Mouse (Mus musculus) MEL (cell line): ENCODE measurements at regions not wholly inside any gene's neighbourhood (a gene's known extent, or its start where the extent isn't known, plus 50 kb on each side); places are given as distances from the start of the nearest gene placed in this dataset.
A peak's percentile ranks its signal among the peaks of the same experiment; 100 is the strongest.

Source experiments
- DNase-seq: peaks from one replicate; pipeline ENCODE4 v3.0.0; 2011; ENCODE audit warnings: low read depth, low spot score
- H3K27ac ChIP-seq: 2 replicates; pipeline ENCODE4 v1.5.1; 2012; ENCODE audit warnings: low read depth, mild to moderate bottlenecking, control low read depth, low read length, moderate library complexity; ENCODE audit not compliant: control insufficient read depth
- H3K27me3 ChIP-seq, 2 experiments: fragments of 150-350 bp in 1 of 2; sonication (generic) in 1 of 2; 2 replicates each; pipeline ENCODE4 v1.6.1; 2012; ENCODE audit warnings: low read length in 2 of 2, mild to moderate bottlenecking in 2 of 2, improper control_type of control experiment in 1 of 2, moderate library complexity in 1 of 2; ENCODE audit not compliant: insufficient read depth in 2 of 2, control insufficient read depth in 1 of 2
- H3K36me3 ChIP-seq, 2 experiments: 2 replicates each; pipeline ENCODE4 v1.6.1; 2012 to 2014; ENCODE audit warnings: low read length in 2 of 2, improper control_type of control experiment in 1 of 2, inconsistent platforms in 1 of 2, mild to moderate bottlenecking in 1 of 2; ENCODE audit not compliant: insufficient read depth in 2 of 2, control insufficient read depth in 1 of 2
- H3K4me1 ChIP-seq, 2 experiments: fragments of 150-350 bp in 1 of 2; sonication (generic) in 1 of 2; 2 replicates each; pipeline ENCODE4 v1.6.1; 2012; ENCODE audit warnings: low read length in 2 of 2, improper control_type of control experiment in 1 of 2, mild to moderate bottlenecking in 1 of 2; ENCODE audit not compliant: insufficient read depth in 2 of 2, control insufficient read depth in 1 of 2
- H3K4me3 ChIP-seq, 2 experiments: fragments of 150-350 bp in 1 of 2; sonication (generic) in 1 of 2; 2 replicates each; pipeline ENCODE4 v1.5.1; 2012; ENCODE audit warnings: low read depth in 2 of 2, low read length in 2 of 2, mild to moderate bottlenecking in 2 of 2, moderate library complexity in 2 of 2, control low read depth in 1 of 2, improper control_type of control experiment in 1 of 2; ENCODE audit not compliant: control insufficient read depth in 1 of 2, insufficient read depth in 1 of 2
- H3K79me2 ChIP-seq: 2 replicates; pipeline ENCODE4 v1.6.1; 2012; ENCODE audit warnings: mild to moderate bottlenecking, low read length, moderate library complexity; ENCODE audit not compliant: control insufficient read depth, poor library complexity, insufficient read depth
- H3K9ac ChIP-seq: 2 replicates; pipeline ENCODE4 v1.6.1; 2012; ENCODE audit warnings: low read depth, mild to moderate bottlenecking, control low read depth, low read length, moderate library complexity; ENCODE audit not compliant: control insufficient read depth, poor library complexity, severe bottlenecking
- H3K9me3 ChIP-seq: fragments of 150-350 bp; sonication (generic); replicated peaks from 2 replicates; pipeline ENCODE4 v1.6.1; 2012; ENCODE audit warnings: mild to moderate bottlenecking, low read length, improper control_type of control experiment, moderate library complexity; ENCODE audit not compliant: insufficient read depth
- ELF1 ChIP-seq: IDR thresholded peaks from 2 replicates; pipeline ENCODE4 v1.6.1; 2014; ENCODE audit warnings: low read depth, mild to moderate bottlenecking, inconsistent platforms, low read length, improper control_type of control experiment, moderate library complexity
- EP300 ChIP-seq, 2 experiments: IDR thresholded peaks; 2 replicates each; pipeline ENCODE4 v1.6.1; 2011; ENCODE audit warnings: improper control_type of control experiment in 2 of 2, low read length in 2 of 2, low read depth in 1 of 2, mild to moderate bottlenecking in 1 of 2
- ETS1 ChIP-seq: IDR thresholded peaks from 2 replicates; pipeline ENCODE4 v1.6.1; 2012; ENCODE audit warnings: low read depth, mild to moderate bottlenecking, inconsistent platforms, low read length, improper control_type of control experiment, moderate library complexity
- MYB ChIP-seq: IDR thresholded peaks from 2 replicates; pipeline ENCODE4 v1.6.1; 2011; ENCODE audit warnings: mild to moderate bottlenecking, low read depth, low read length, improper control_type of control experiment
- NELFE ChIP-seq: IDR thresholded peaks from 2 replicates; pipeline ENCODE4 v1.6.1; 2011; ENCODE audit warnings: low read depth, low read length, improper control_type of control experiment
- NRF1 ChIP-seq: IDR thresholded peaks from 2 replicates; pipeline ENCODE4 v1.6.1; 2014; ENCODE audit warnings: low read depth, mild to moderate bottlenecking, inconsistent platforms, low read length, improper control_type of control experiment, moderate library complexity; ENCODE audit not compliant: poor library complexity, insufficient read depth, severe bottlenecking
- POLR2AphosphoS2 ChIP-seq: IDR thresholded peaks from 2 replicates; pipeline ENCODE4 v1.6.1; 2011; ENCODE audit warnings: low read length, improper control_type of control experiment
- POLR2AphosphoS5 ChIP-seq: IDR thresholded peaks from 2 replicates; pipeline ENCODE4 v1.6.1; 2012; ENCODE audit warnings: low read depth, borderline replicate concordance, mild to moderate bottlenecking, inconsistent platforms, low read length, moderate library complexity, mixed read lengths
- RAD21 ChIP-seq: IDR thresholded peaks from 2 replicates; pipeline ENCODE4 v1.6.1; 2011; ENCODE audit warnings: mild to moderate bottlenecking, low read depth, low read length, improper control_type of control experiment
- RCOR1 ChIP-seq: IDR thresholded peaks from 2 replicates; pipeline ENCODE4 v1.6.1; 2012; ENCODE audit warnings: low read depth, mild to moderate bottlenecking, inconsistent platforms, low read length, improper control_type of control experiment
- SMC3 ChIP-seq: IDR thresholded peaks from 2 replicates; pipeline ENCODE4 v1.6.1; 2011; ENCODE audit warnings: low read depth, low read length, improper control_type of control experiment
- TBP ChIP-seq: IDR thresholded peaks from 2 replicates; pipeline ENCODE4 v1.8.0; 2011; ENCODE audit warnings: low read depth, low read length, improper control_type of control experiment
- TCF12 ChIP-seq: IDR thresholded peaks from 2 replicates; pipeline ENCODE4 v1.6.1; 2014; ENCODE audit warnings: low read depth, mild to moderate bottlenecking, inconsistent platforms, low read length, improper control_type of control experiment, moderate library complexity
- UBTF ChIP-seq: IDR thresholded peaks from 2 replicates; pipeline ENCODE4 v1.6.1; 2012; ENCODE audit warnings: low read depth, mild to moderate bottlenecking, inconsistent platforms, low read length, improper control_type of control experiment, moderate library complexity, borderline replicate concordance; ENCODE audit not compliant: insufficient read depth
- USF1 ChIP-seq: IDR thresholded peaks from 2 replicates; pipeline ENCODE4 v1.6.1; 2014; ENCODE audit warnings: low read depth, mild to moderate bottlenecking, inconsistent platforms, low read length, improper control_type of control experiment, moderate library complexity
- USF2 ChIP-seq, 2 experiments: IDR thresholded peaks; 2 replicates each; pipeline ENCODE4 v1.6.1; 2011 to 2012; ENCODE audit warnings: improper control_type of control experiment in 2 of 2, low read length in 2 of 2, borderline replicate concordance in 1 of 2, inconsistent platforms in 1 of 2, low read depth in 1 of 2, mild to moderate bottlenecking in 1 of 2; ENCODE audit not compliant: insufficient read depth in 1 of 2
- ZNF384 ChIP-seq: IDR thresholded peaks from 2 replicates; pipeline ENCODE4 v1.6.1; 2012; ENCODE audit warnings: low read depth, mild to moderate bottlenecking, inconsistent platforms, low read length, improper control_type of control experiment

DNA sequence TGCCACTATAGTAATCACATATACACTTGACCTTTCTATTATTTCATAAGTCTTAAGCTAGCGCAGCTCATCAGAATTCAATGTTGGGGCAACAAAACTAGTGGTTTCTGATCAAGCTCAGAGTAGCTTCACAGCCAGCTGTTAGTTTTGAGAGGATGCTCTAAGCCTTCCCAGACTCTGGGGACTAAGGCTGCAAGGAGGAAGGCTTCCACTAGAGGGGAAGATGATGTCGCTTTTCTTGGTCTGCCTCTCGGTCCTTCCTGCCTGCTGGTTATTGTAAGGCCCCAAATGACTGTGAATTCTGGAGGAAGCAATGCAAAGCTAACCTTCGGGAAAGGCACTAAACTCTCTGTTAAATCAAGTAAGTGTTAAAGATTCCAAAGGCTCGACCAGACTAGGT is 78.4 kb downstream of the Dad1 start:
- no peak overlapping the region for H3K27ac ChIP-seq
- no peak for TF ChIP-seq USF1
- TF ChIP-seq POLR2AphosphoS2 = no peak
- TF ChIP-seq TCF12 = no peak
- no peak for TF ChIP-seq ZNF384
- no peak overlapping the region for H3K4me3 ChIP-seq
- DNase-seq = peak; percentile 12
- peaks cover 0 to 9% of the 10 kb centered on the region in 2 experiments; a peak in 2 of 4 replicates for H3K4me1 ChIP-seq
- no peak overlapping the region for H3K9ac ChIP-seq
- peaks cover 0 to 2% of the 10 kb centered on the region in 2 experiments; a peak in 1 of 4 replicates for H3K36me3 ChIP-seq
- no peaks in the 10 kb centered on the region for H3K9me3 ChIP-seq
- no peaks in the 10 kb centered on the region for H3K79me2 ChIP-seq
- H3K27me3 ChIP-seq = peaks cover 9 to 13% of the 10 kb centered on the region in 2 experiments

GRCm38 (mm10) chr14:54173316-54173715 is 80.6 kb downstream of the Dad1 start:
- Histone ChIP-seq H3K4me3 (no peak overlapping the region), H3K79me2 (no peaks in the 10 kb centered on the region), H3K27me3 (peaks cover 11 to 13% of the 10 kb centered on the region in 2 experiments; a peak in 3 of 4 replicates), H3K9me3 (no peaks in the 10 kb centered on the region), H3K36me3 (peaks cover 0 to 2% of the 10 kb centered on the region in 2 experiments; a peak in 1 of 4 replicates), H3K9ac (no peak overlapping the region), H3K27ac (no peak overlapping the region), H3K4me1 (peaks cover 0 to 9% of the 10 kb centered on the region in 2 experiments; a peak in 2 of 4 replicates)
- TF ChIP-seq TBP (no peak), MYB (no peak), USF2 (IDR thresholded peaks at IDR 0.05; ENCODE audit: borderline replicate concordance in 1 of 2, insufficient read depth in 1 of 2, low read depth in 1 of 2, low read length in 2 of 2) (no peak), EP300 (IDR thresholded peaks at IDR 0.05; ENCODE audit: low read depth in 1 of 2, low read length in 2 of 2) (no peak), POLR2AphosphoS2 (no peak), POLR2AphosphoS5 (no peak), ETS1 (no peak), RAD21 (no peak), NRF1 (no peak), ZNF384 (no peak), ELF1 (no peak), SMC3 (no peak), TCF12 (no peak), UBTF (no peak), RCOR1 (no peak), NELFE (no peak)
- no peak for DNase-seq
